Mouse (Mus musculus) liver, embryonic 15.5 days (tissue): ENCODE results near the gene Cldn22. TPM values are rescaled to one million over a fixed set of nuclear protein-coding genes. Genes with fewer than 3 reads are reported as not detected.

Source experiments
- ATAC-seq: fragments of 200-750 bp; cut with Nextera tagmentation; 2 replicates; pipeline ENCODE4 v1.8.0; 2017; ENCODE audit warnings: moderate number of reproducible peaks, mild to moderate bottlenecking, moderate library complexity; ENCODE audit not compliant: insufficient read depth
- H3K27ac ChIP-seq: fragments of 300-500 bp; sonication (generic); replicated peaks from 2 replicates; pipeline ENCODE4 v1.5.1; 2015; ENCODE audit warnings: mild to moderate bottlenecking, inconsistent platforms
- H3K27me3 ChIP-seq: fragments of 300-500 bp; sonication (generic); 2 replicates; pipeline ENCODE4 v1.6.1; 2015; ENCODE audit warnings: mild to moderate bottlenecking, inconsistent platforms
- H3K36me3 ChIP-seq: fragments of 300-500 bp; sonication (generic); replicated peaks from 2 replicates; pipeline ENCODE4 v1.6.1; 2015; ENCODE audit warnings: moderate library complexity, mild to moderate bottlenecking, inconsistent platforms
- H3K4me1 ChIP-seq: fragments of 300-500 bp; sonication (generic); replicated peaks from 2 replicates; pipeline ENCODE4 v1.6.1; 2015; ENCODE audit warnings: inconsistent platforms
- H3K4me2 ChIP-seq: fragments of 300-500 bp; sonication (generic); 2 replicates; pipeline ENCODE4 v1.6.1; 2015; ENCODE audit warnings: moderate library complexity, mild to moderate bottlenecking, inconsistent platforms
- H3K4me3 ChIP-seq: fragments of 300-500 bp; sonication (generic); replicated peaks from 2 replicates; pipeline ENCODE4 v1.5.1; 2015; ENCODE audit warnings: mild to moderate bottlenecking, inconsistent platforms
- H3K9ac ChIP-seq: fragments of 300-500 bp; sonication (generic); 2 replicates; pipeline ENCODE4 v1.6.1; 2015; ENCODE audit warnings: moderate library complexity, mild to moderate bottlenecking, inconsistent platforms
- H3K9me3 ChIP-seq: fragments of 300-500 bp; sonication (generic); replicated peaks from 2 replicates; pipeline ENCODE4 v1.6.1; 2016; ENCODE audit warnings: inconsistent platforms
- WGBS: fragments of 180-500 bp; shearing (Covaris S2); methylation state at CpG from one replicate; pipeline ENCODE4 v1.1.7; 2015; ENCODE audit warnings: mixed read lengths; ENCODE audit not compliant: insufficient replicate concordance; 5-methylcytosine and 5-hydroxymethylcytosine counted together
- polyA plus RNA-seq: library from polyadenylated mRNA; unstranded; fragments of >200 nt; fragmentation: Nextera tagmentation; extraction: Ambion mirVana; gene quantifications from 2 replicates; pipeline ENCODE4 v1.2.1, GENCODE M21; 2015

Gene Cldn22
- polyA plus RNA-seq, 1 experiment from 2014 or later: not detected

- no peak for ATAC-seq
- Histone ChIP-seq H3K4me3 (no peak overlapping the region), H3K4me2 (no peak overlapping the region), H3K27me3 (no peaks in the 10 kb centered on the region), H3K27ac (no peak overlapping the region), H3K9me3 (no peaks in the 10 kb centered on the region), H3K4me1 (no peaks in the 10 kb centered on the region), H3K36me3 (peaks cover 6% of the 10 kb centered on the region; the same call in 1 of the 2 replicates), H3K9ac (no peak overlapping the region)
- WGBS: 69% methylated on average over 8 of the region's 8 CpGs
These were observed 42.3 kb downstream of the Cldn22 start for GRCm38 (mm10) chr8:47866568-47866967.

DNA sequence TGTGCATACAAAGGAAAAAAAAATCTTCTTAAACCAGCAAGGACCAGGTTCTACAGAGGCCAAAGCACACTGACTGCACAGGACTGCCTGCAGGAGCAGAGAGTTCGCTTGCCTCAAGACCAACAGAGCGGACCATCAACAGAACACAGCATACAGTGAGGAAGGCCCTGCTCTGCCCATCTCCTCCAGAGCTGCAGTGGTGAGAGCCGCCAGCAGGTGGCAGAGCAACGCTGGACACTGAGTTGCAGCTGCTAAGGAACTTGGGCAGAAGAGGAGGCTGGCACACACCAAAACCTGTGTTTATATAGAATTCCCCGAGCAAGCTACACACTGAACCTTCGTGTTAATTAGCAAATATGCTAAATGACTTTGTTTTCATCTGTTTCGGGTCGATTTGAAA lies 42.8 kb downstream of the Cldn22 start:
- Histone ChIP-seq H3K36me3 (peaks cover 6% of the 10 kb centered on the region; the same call in 1 of the 2 replicates), H3K27ac (no peak overlapping the region), H3K27me3 (no peaks in the 10 kb centered on the region), H3K4me3 (no peak overlapping the region), H3K4me2 (no peak overlapping the region), H3K9me3 (no peaks in the 10 kb centered on the region), H3K4me1 (no peaks in the 10 kb centered on the region), H3K9ac (no peak overlapping the region)
- no peak for ATAC-seq
- 27% methylated on average over 8 of the region's 8 CpGs for WGBS

DNA sequence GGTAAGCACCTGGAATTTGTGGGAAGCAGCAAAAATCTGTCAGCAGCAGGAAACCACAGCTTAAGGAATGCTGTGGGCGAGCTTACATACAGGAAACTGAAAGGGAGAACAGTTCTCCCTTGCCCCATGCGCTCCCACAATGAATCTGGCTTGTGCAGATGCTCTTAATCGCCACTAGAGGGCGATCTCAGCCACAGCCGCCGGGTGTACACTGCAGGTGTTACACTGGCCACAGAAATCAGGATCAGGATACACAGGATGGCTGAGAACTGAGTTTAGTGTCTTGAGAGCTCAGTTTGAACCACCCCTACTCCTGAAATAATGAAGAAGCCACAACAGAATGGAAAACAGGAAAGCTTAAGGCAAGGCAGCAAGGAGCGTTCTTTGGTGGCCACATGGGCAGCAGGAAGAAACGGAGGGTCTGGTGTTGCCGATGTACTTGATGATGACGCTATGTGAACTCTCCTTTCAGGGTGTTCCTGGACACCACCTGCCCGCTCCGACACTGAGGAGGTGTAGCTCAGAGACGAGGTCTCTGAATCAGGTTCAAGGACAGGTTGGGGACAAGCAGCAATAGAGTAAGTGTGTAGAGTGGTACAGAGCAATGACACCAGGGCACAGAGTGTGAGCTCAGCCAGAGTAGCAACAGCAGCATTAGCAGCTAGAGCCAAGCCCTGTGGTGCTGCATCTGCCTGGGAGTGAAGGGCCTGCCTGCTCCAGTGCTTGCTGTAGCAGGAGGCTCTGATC lies 48.3 kb downstream of the Cldn22 start:
- no peaks in the 10 kb centered on the region for H3K9me3 ChIP-seq
- H3K4me1 ChIP-seq: no peaks in the 10 kb centered on the region
- H3K4me2 ChIP-seq: no peak overlapping the region
- 35% methylated on average over 13 of the region's 13 CpGs for WGBS
- H3K9ac ChIP-seq: no peak overlapping the region
- ATAC-seq: no peak
- no peak overlapping the region for H3K27ac ChIP-seq
- H3K4me3 ChIP-seq: no peak overlapping the region
- no peaks in the 10 kb centered on the region for H3K36me3 ChIP-seq
- no peaks in the 10 kb centered on the region for H3K27me3 ChIP-seq

DNA sequence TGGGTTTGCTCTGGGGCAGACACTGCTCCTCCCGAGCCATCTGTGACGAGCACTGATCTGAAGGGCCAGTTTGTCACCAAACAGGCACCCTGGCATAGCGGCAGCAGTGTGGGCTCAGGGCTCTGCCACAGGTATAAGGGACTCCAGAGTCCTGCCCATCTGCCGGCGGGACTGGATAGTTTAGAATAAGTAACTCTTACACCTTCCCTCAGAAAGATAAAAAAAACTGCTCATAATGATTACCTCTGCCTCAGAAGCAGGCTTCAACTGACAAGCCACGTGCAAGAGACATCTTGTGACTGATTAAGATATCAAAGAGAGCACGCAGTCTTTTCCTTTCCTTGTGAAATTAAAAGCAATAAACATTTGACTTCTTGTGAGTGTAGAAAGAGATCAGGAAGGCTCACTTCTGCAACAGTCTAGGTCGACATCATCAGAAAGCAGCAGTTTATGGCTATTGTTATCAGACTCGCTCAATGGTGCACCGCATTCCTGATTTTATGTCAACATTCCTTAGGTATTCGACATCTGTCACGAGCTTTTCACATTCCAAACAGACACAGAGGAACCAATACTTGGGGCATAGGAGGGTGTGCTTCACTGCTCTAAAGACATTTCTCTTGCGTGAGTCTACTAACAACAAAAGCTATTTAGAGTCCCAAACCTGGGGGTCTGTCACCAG lies 50.4 kb downstream of the Cldn22 start:
- Histone ChIP-seq H3K4me2 (no peak overlapping the region), H3K27me3 (no peaks in the 10 kb centered on the region), H3K4me3 (no peak overlapping the region), H3K9ac (no peak overlapping the region), H3K4me1 (no peaks in the 10 kb centered on the region), H3K9me3 (no peaks in the 10 kb centered on the region), H3K36me3 (no peaks in the 10 kb centered on the region), H3K27ac (no peak overlapping the region)
- no peak for ATAC-seq
- WGBS: 59% methylated on average over 13 of the region's 13 CpGs

Other genes with a start within 250 kb of the Cldn22 start
- gene Ing2, start 148.9 kb upstream of the Cldn22 start, polyA plus RNA-seq: 6.3 and 7.1 TPM in 2 replicates
- gene Cdkn2aip, start 110.5 kb upstream of the Cldn22 start, polyA plus RNA-seq: 12.8 and 13.4 TPM in 2 replicates
- not detected in 2 replicates for gene Cldn24, start 2.3 kb upstream of the Cldn22 start, polyA plus RNA-seq
- gene Wwc2, start 166.4 kb downstream of the Cldn22 start, polyA plus RNA-seq: 1.4 and 1.7 TPM in 2 replicates